Mouse (Mus musculus) heart, postnatal 0 days (tissue): ENCODE measurements at regions not wholly inside any gene's neighbourhood (a gene's known extent, or its start where the extent isn't known, plus 50 kb on each side); places are given as distances from the start of the nearest gene placed in this dataset.

Experiments
- ATAC-seq: fragments of 200-750 bp; cut with Nextera tagmentation; 2 replicates; pipeline ENCODE4 v1.8.0; 2017; ENCODE audit warnings: low read depth, moderate number of reproducible peaks, moderate library complexity; ENCODE audit not compliant: insufficient read depth
- DNase-seq: peaks from one replicate; pipeline ENCODE4 v3.0.0-alpha.2; 2016; ENCODE audit warnings: low spot score
- H3K27ac ChIP-seq: fragments of 300-500 bp; sonication (generic); 2 replicates; pipeline ENCODE4 v1.5.1; 2014; ENCODE audit warnings: low read depth, mild to moderate bottlenecking
- H3K27me3 ChIP-seq: fragments of 300-500 bp; sonication (generic); 2 replicates; pipeline ENCODE4 v1.6.1; 2014; ENCODE audit warnings: low read length, mixed read lengths; ENCODE audit not compliant: control insufficient read depth, insufficient read depth
- H3K36me3 ChIP-seq: fragments of 300-500 bp; sonication (generic); replicated peaks from 2 replicates; pipeline ENCODE4 v1.6.1; 2014; ENCODE audit warnings: low read length, mixed read lengths; ENCODE audit not compliant: control insufficient read depth, insufficient read depth
- H3K4me1 ChIP-seq: fragments of 300-500 bp; sonication (generic); 2 replicates; pipeline ENCODE4 v1.6.1; 2014; ENCODE audit warnings: antibody characterized with exemption; ENCODE audit not compliant: control insufficient read depth, insufficient read depth
- H3K4me2 ChIP-seq: fragments of 300-500 bp; sonication (generic); 2 replicates; pipeline ENCODE4 v1.6.1; 2014; ENCODE audit warnings: low read depth, mild to moderate bottlenecking, low read length, moderate library complexity
- H3K4me3 ChIP-seq: fragments of 300-500 bp; sonication (generic); 2 replicates; pipeline ENCODE4 v1.5.1; 2014; ENCODE audit warnings: low read depth, low read length
- H3K9ac ChIP-seq: fragments of 300-500 bp; sonication (generic); replicated peaks from 2 replicates; pipeline ENCODE4 v1.6.1; 2014; ENCODE audit warnings: low read depth, low read length, mixed read lengths
- H3K9me3 ChIP-seq: fragments of 300-500 bp; sonication (generic); replicated peaks from 2 replicates; pipeline ENCODE4 v1.6.1; 2016; ENCODE audit warnings: low read length; ENCODE audit not compliant: control insufficient read depth
- CTCF ChIP-seq: IDR thresholded peaks from 2 replicates; pipeline ENCODE4 v1.5.1; 2016; ENCODE audit warnings: antibody characterized with exemption, control low read depth, low read depth
- EP300 ChIP-seq: IDR thresholded peaks from 2 replicates; pipeline ENCODE4 v1.6.1; 2016; ENCODE audit warnings: antibody characterized with exemption, low read depth
- WGBS: fragments of 180-500 bp; shearing (Covaris S2); extraction: QIAGEN DNeasy Blood & Tissue Kit; methylation state at CpG from one replicate; pipeline ENCODE4 v1.1.7; 2014; 5-methylcytosine and 5-hydroxymethylcytosine counted together

DNA sequence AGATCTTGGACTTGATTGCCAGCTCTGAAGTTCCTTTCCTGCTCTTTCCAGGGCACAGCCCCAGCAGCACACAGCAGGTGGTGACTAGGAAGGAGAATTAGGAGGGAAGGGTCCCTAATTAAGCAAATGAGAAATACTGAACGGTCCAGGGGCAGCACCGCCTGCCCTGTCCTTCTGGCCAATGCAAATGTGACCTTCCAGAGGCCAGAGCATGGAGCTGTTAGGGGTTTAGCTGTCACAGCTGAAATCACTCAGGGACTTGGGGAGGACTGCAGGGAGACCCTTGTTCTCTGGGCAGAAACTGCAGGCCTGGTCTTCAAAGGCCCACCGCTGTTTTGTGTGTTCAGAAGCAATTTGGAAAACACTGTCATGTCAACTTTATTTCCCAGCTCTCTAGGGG lies 400.2 kb upstream of the Got2 start:
- Histone ChIP-seq H3K36me3 (no peaks in the 10 kb centered on the region), H3K27ac (no peak overlapping the region), H3K9ac (no peak overlapping the region), H3K4me2 (no peak overlapping the region), H3K4me1 (no peaks in the 10 kb centered on the region), H3K9me3 (no peaks in the 10 kb centered on the region), H3K4me3 (no peak overlapping the region), H3K27me3 (no peaks in the 10 kb centered on the region)
- WGBS, result 51% methylated on average over 3 of the region's 3 CpGs
- ATAC-seq (no peak), DNase-seq (no peak)
- TF ChIP-seq CTCF (no peak), EP300 (no peak)

DNA sequence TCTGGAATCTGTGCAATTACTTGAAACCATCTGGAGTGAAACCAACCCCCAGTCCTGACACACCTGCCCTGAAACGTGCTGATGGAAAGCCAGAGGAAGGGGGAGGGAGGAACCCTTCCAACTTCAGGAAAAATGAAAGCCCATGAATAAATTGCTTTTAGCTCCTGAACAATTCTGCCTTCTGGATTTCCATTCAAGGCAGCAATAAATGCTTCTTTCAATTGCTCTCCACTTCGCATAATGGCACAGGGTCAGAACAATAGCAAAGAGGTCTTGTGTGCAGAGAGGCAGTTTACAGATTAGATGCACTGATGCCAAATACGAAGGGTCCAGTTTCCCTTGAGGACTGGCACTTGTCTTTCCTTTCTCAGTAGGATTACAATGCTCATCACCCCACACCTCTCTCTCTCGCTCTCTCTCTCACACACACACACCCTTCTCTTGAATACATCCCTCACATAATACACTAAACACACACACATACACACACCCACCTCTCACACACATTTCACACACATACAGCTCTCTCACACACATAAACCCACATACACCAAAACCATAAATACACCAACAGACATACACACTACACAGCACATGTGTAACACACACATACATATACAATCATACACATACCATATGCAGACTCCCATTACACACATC lies 389.3 kb upstream of the Got2 start:
- H3K27ac ChIP-seq, result no peak overlapping the region
- TF ChIP-seq EP300, result no peak
- TF ChIP-seq CTCF, result no peak
- H3K4me3 ChIP-seq, result no peak overlapping the region
- no peaks in the 10 kb centered on the region for H3K36me3 ChIP-seq
- H3K4me2 ChIP-seq, result no peak overlapping the region
- no peaks in the 10 kb centered on the region for H3K27me3 ChIP-seq
- H3K9ac ChIP-seq, result no peak overlapping the region
- DNase-seq (no peak), ATAC-seq (no peak)
- H3K9me3 ChIP-seq, result no peaks in the 10 kb centered on the region
- 60% methylated on average over 4 of the region's 4 CpGs for WGBS
- H3K4me1 ChIP-seq, result no peaks in the 10 kb centered on the region

DNA sequence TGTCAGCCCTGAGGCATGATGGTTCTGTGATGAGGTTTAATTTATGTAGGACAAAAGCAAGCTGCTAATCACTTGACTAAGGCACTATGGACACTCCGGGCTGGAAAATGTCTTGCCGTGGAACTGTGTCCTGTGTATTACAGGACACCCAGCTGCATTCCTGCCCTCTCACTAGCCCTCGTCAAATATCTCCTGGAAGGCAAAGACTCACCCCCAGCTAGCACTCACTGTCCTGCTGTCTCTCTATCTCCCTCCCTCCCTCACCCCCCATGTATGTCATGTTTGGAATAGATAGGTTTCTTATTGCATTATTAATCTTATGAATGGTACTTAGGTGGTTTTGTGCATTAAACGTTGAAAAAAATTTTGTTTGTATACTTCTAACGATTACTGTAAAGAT lies 388.7 kb upstream of the Got2 start:
- TF ChIP-seq EP300, result no peak
- TF ChIP-seq CTCF, result no peak
- no peak for ATAC-seq
- Histone ChIP-seq H3K27me3 (no peaks in the 10 kb centered on the region), H3K4me3 (no peak overlapping the region), H3K4me2 (no peak overlapping the region), H3K36me3 (no peaks in the 10 kb centered on the region), H3K9me3 (no peaks in the 10 kb centered on the region), H3K9ac (no peak overlapping the region), H3K4me1 (no peaks in the 10 kb centered on the region), H3K27ac (no peak overlapping the region)
- DNase-seq, result no peak
- WGBS, result 56% methylated on average over 5 of the region's 5 CpGs

DNA sequence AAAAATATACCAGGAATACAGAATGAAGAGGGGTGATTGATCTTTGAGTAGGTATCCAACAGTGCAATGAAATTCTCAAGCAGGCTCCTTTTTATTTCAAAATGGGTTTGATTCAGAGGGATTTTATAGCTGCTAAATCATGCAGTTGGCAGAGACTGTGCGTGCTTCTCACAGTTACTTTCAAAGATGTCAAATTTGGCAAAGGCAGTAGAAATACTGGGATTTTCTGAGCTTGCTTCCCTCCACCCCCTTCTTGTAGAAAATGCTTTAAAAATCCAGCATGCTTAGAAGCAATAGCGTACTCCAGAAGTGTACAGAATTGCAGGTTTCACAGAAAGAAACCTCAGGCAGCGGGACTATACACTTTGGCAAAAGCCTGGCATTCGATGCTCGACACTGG lies 367.9 kb upstream of the Got2 start:
- DNase-seq (no peak), ATAC-seq (no peak)
- TF ChIP-seq EP300 (no peak), CTCF (no peak)
- H3K9me3 ChIP-seq, result no peaks in the 10 kb centered on the region
- no peaks in the 10 kb centered on the region for H3K27me3 ChIP-seq
- H3K9ac ChIP-seq, result no peak overlapping the region
- H3K4me1 ChIP-seq, result no peaks in the 10 kb centered on the region
- 70% methylated on average over 5 of the region's 5 CpGs for WGBS
- no peak overlapping the region for H3K4me3 ChIP-seq
- no peak overlapping the region for H3K27ac ChIP-seq
- H3K36me3 ChIP-seq, result no peaks in the 10 kb centered on the region
- no peak overlapping the region for H3K4me2 ChIP-seq

DNA sequence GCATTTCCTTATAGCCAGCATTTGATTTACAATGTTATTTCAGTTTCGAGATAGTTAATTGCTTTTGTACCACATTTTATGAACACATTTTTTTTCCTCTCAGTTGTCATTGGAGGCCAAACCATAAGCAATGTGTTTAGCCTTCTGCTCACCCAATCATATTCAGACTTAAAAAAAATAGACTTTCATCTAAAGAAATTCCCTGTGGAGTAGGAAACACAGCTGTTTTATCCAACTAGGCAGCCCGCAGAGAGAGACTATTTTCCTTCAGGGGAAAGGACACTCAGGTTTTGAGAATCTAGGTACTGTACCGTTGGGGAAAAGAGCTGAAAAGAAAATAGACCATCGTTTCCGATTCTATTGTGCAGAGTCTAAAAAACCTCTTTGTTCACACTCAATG lies 367.5 kb upstream of the Got2 start:
- DNase-seq (no peak), ATAC-seq (no peak)
- H3K27ac ChIP-seq, result no peak overlapping the region
- H3K9ac ChIP-seq, result no peak overlapping the region
- 64% methylated on average over 5 of the region's 5 CpGs for WGBS
- no peaks in the 10 kb centered on the region for H3K9me3 ChIP-seq
- H3K4me3 ChIP-seq, result no peak overlapping the region
- no peaks in the 10 kb centered on the region for H3K4me1 ChIP-seq
- TF ChIP-seq EP300 (no peak), CTCF (no peak)
- no peaks in the 10 kb centered on the region for H3K27me3 ChIP-seq
- no peaks in the 10 kb centered on the region for H3K36me3 ChIP-seq
- no peak overlapping the region for H3K4me2 ChIP-seq

DNA sequence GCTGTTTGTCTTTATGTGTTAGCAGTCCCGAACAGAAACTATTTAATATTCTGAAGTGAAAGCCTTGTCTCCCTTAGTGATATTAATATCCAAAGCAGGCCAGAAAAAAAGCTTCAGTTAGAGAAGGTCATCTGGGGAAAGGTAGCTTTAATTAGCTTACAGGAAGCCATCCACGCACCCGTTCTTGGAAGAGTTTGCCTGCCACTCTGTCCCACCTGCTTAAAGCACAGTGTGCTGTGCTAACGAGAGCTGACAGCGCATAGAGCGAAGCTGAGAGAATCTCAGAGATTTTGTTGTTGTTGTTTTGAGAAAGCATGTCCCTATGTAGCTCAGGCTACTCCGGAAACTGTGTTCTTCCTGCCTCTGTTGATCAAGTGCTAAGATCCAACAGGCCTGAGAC lies 357.7 kb upstream of the Got2 start:
- H3K9ac ChIP-seq, result no peak overlapping the region
- DNase-seq (no peak), ATAC-seq (no peak)
- H3K27me3 ChIP-seq, result no peaks in the 10 kb centered on the region
- no peak overlapping the region for H3K4me3 ChIP-seq
- 50% methylated on average over 7 of the region's 7 CpGs for WGBS
- H3K4me2 ChIP-seq, result no peak overlapping the region; the same call in 1 of the 2 replicates
- no peaks in the 10 kb centered on the region for H3K36me3 ChIP-seq
- H3K27ac ChIP-seq, result no peak overlapping the region
- 0 out of 2 replicates have a peak, but pooled peaks cover 3% of the 10 kb centered on the region for H3K4me1 ChIP-seq
- no peak for TF ChIP-seq CTCF
- no peak for TF ChIP-seq EP300
- no peaks in the 10 kb centered on the region for H3K9me3 ChIP-seq
